Mouse (Mus musculus): ENCODE data around the gene Chmp2a.

DNA sequence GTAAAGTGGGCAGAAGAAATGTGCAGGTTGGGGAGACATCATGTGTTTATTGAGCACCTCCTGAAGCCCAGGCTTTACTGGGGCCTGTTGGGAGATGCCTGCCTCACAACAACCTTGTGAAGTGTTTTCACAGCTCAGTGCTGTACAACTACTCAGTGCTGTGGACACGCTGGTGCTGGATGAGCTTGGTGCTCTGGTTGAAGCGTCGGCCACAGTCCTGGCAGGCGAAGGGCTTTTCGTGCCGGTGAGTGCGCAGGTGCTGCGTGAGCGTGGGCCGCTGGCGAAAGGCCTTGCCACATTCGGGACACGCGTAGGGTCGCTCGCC, 8.5 kb upstream of the Chmp2a start:
- no peak for TF ChIP-seq CTCF (IDR thresholded peaks at IDR 0.05; ENCODE audit: low read depth)
- TF ChIP-seq EP300 (IDR thresholded peaks at IDR 0.05; ENCODE audit: low read depth): no peak

Measured in liver, postnatal 0 days (tissue).